Mouse (Mus musculus) limb, embryonic 12.5 days (tissue): Measurements from ENCODE around the gene Gm5269. TPM values are rescaled to one million over a fixed set of nuclear protein-coding genes. Genes with fewer than 3 reads are reported as not detected.

Experiments used
- ATAC-seq: fragments of 200-750 bp; cut with Nextera tagmentation; 2 replicates; pipeline ENCODE4 v1.8.0; 2017; ENCODE audit warnings: low read depth, moderate TSS enrichment; ENCODE audit not compliant: insufficient number of reproducible peaks, insufficient read depth, low FRiP score, low TSS enrichment
- H3K27ac ChIP-seq: fragments of 300-500 bp; sonication (generic); 2 replicates; pipeline ENCODE4 v1.5.1; 2016; ENCODE audit warnings: mild to moderate bottlenecking, moderate library complexity
- H3K27me3 ChIP-seq: fragments of 300-500 bp; sonication (generic); 2 replicates; pipeline ENCODE4 v1.6.1; 2016; ENCODE audit warnings: mild to moderate bottlenecking, moderate library complexity
- H3K36me3 ChIP-seq: fragments of 300-500 bp; sonication (generic); 2 replicates; pipeline ENCODE4 v1.6.1; 2016; ENCODE audit warnings: mild to moderate bottlenecking, moderate library complexity
- H3K4me1 ChIP-seq: fragments of 300-500 bp; sonication (generic); replicated peaks from 2 replicates; pipeline ENCODE4 v1.6.1; 2016
- H3K4me2 ChIP-seq: fragments of 300-500 bp; sonication (generic); 2 replicates; pipeline ENCODE4 v1.6.1; 2016; ENCODE audit warnings: mild to moderate bottlenecking, moderate library complexity
- H3K4me3 ChIP-seq: fragments of 300-500 bp; sonication (generic); replicated peaks from 2 replicates; pipeline ENCODE4 v1.5.1; 2016; ENCODE audit warnings: mild to moderate bottlenecking
- H3K9ac ChIP-seq: fragments of 300-500 bp; sonication (generic); replicated peaks from 2 replicates; pipeline ENCODE4 v1.6.1; 2016; ENCODE audit warnings: mild to moderate bottlenecking, moderate library complexity
- H3K9me3 ChIP-seq: fragments of 300-500 bp; sonication (generic); 2 replicates; pipeline ENCODE4 v1.6.1; 2016; ENCODE audit warnings: mild to moderate bottlenecking, moderate library complexity
- WGBS: fragments of 180-500 bp; shearing (Covaris S2); methylation state at CpG from one replicate; pipeline ENCODE4 v1.1.7; 2016; 5-methylcytosine and 5-hydroxymethylcytosine counted together
- polyA plus RNA-seq: library from polyadenylated mRNA; unstranded; fragments of >200 nt; fragmentation: Nextera tagmentation; extraction: Ambion mirVana; gene quantifications from 2 replicates; pipeline ENCODE4 v1.2.1, GENCODE M21; 2016

Gene Gm5269
- polyA plus RNA-seq, 1 experiment from 2014 or later, result not detected

GRCm38 (mm10) chr1:45861162-45861561 lies 28.9 kb downstream of the Gm5269 start:
- Histone ChIP-seq H3K9ac (no peak overlapping the region), H3K4me3 (no peak overlapping the region), H3K27ac (no peak overlapping the region), H3K27me3 (no peaks in the 10 kb centered on the region), H3K36me3 (no peaks in the 10 kb centered on the region), H3K4me2 (no peak overlapping the region), H3K9me3 (peaks cover 4% of the 10 kb centered on the region; the same call in 1 of the 2 replicates), H3K4me1 (peaks cover 16% of the 10 kb centered on the region; the same call in 1 of the 2 replicates)
- ATAC-seq, result no peak

GRCm38 (mm10) chr1:45860349-45860748 lies 29.7 kb downstream of the Gm5269 start:
- Histone ChIP-seq H3K4me3 (no peak overlapping the region), H3K9ac (no peak overlapping the region), H3K9me3 (peaks cover 4% of the 10 kb centered on the region; the same call in 1 of the 2 replicates), H3K27ac (no peak overlapping the region), H3K36me3 (no peaks in the 10 kb centered on the region), H3K27me3 (no peaks in the 10 kb centered on the region), H3K4me2 (no peak overlapping the region), H3K4me1 (peaks cover 9% of the 10 kb centered on the region; the same call in 1 of the 2 replicates)
- 64% methylated on average over 5 of the region's 5 CpGs for WGBS
- ATAC-seq, result no peak

DNA sequence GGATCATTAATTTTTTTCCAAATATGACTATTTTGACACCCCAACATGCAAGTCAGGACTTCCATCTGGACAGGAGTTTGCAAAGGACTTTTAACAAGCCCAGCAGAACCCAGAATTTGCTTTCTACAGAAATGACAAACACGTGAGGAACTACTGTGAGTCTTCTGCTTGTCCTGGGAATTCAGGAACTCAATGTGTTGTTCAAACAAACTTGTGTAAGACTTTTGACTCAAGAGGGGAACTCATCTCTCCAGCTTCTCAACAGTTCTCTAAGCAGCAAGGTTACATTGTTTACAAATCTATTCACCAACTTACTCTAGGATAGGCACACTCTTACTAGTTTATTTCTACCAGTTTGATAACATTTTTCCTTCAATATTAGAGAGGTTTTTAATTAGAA lies 32.0 kb downstream of the Gm5269 start:
- no peak for ATAC-seq
- Histone ChIP-seq H3K4me2 (no peak overlapping the region), H3K9ac (no peak overlapping the region), H3K4me3 (no peak overlapping the region), H3K9me3 (peaks cover 2% of the 10 kb centered on the region; the same call in 1 of the 2 replicates), H3K27ac (no peak overlapping the region), H3K27me3 (no peaks in the 10 kb centered on the region), H3K36me3 (no peaks in the 10 kb centered on the region), H3K4me1 (no peaks in the 10 kb centered on the region)
- 74% methylated on average over 1 of the region's 1 CpGs for WGBS

- Histone ChIP-seq H3K9ac (no peak overlapping the region), H3K4me2 (no peak overlapping the region), H3K4me1 (no peaks in the 10 kb centered on the region), H3K27me3 (no peaks in the 10 kb centered on the region), H3K4me3 (no peak overlapping the region), H3K36me3 (no peaks in the 10 kb centered on the region), H3K9me3 (0 out of 2 replicates have a peak, but pooled peaks cover 4% of the 10 kb centered on the region), H3K27ac (no peak overlapping the region)
- WGBS, result 90% methylated on average over 1 of the region's 1 CpGs
- no peak for ATAC-seq
These were observed 44.6 kb downstream of the Gm5269 start for GRCm38 (mm10) chr1:45845466-45845865.

Other genes with a start within 250 kb of the Gm5269 start
- 82.6 and 90.0 TPM in 2 replicates for gene Wdr75, start 95.1 kb downstream of the Gm5269 start, polyA plus RNA-seq
- 10.9 and 12.5 TPM in 2 replicates for gene Slc40a1, start 36.2 kb upstream of the Gm5269 start, polyA plus RNA-seq
- gene Dnah7b, start 176.0 kb upstream of the Gm5269 start, polyA plus RNA-seq, result 2.4 and 2.7 TPM in 2 replicates